Mouse (Mus musculus) neural tube, embryonic 11.5 days (tissue): ENCODE data around the gene Atxn2. TPM values are rescaled to one million over a fixed set of nuclear protein-coding genes. Genes with fewer than 3 reads are reported as not detected.

ENCODE experiments used
- ATAC-seq: fragments of 200-750 bp; cut with Nextera tagmentation; 2 replicates; pipeline ENCODE4 v1.8.0; 2017; ENCODE audit warnings: moderate number of reproducible peaks, mild to moderate bottlenecking, moderate TSS enrichment, moderate library complexity; ENCODE audit not compliant: insufficient read depth, low FRiP score, low TSS enrichment
- DNase-seq: peaks from one replicate; pipeline ENCODE4 v3.0.0-alpha.2; 2015; ENCODE audit warnings: low spot score
- H3K27ac ChIP-seq: fragments of 300-500 bp; sonication (generic); 2 replicates; pipeline ENCODE4 v1.5.1; 2014; ENCODE audit warnings: low read depth, mild to moderate bottlenecking, low read length
- H3K27me3 ChIP-seq: fragments of 300-500 bp; sonication (generic); 2 replicates; pipeline ENCODE4 v1.6.1; 2014; ENCODE audit warnings: mild to moderate bottlenecking, low read length, mixed read lengths; ENCODE audit not compliant: control insufficient read depth, insufficient read depth
- H3K36me3 ChIP-seq: fragments of 300-500 bp; sonication (generic); 2 replicates; pipeline ENCODE4 v1.6.1; 2014; ENCODE audit warnings: mild to moderate bottlenecking, low read length, moderate library complexity, mixed read lengths; ENCODE audit not compliant: control insufficient read depth, insufficient read depth
- H3K4me1 ChIP-seq: fragments of 300-500 bp; sonication (generic); 2 replicates; pipeline ENCODE4 v1.6.1; 2014; ENCODE audit warnings: low read length, mixed read lengths; ENCODE audit not compliant: control insufficient read depth, insufficient read depth
- H3K4me2 ChIP-seq: fragments of 300-500 bp; sonication (generic); 2 replicates; pipeline ENCODE4 v1.6.1; 2014; ENCODE audit warnings: low read depth, mild to moderate bottlenecking, moderate library complexity
- H3K4me3 ChIP-seq: fragments of 300-500 bp; sonication (generic); 2 replicates; pipeline ENCODE4 v1.5.1; 2014; ENCODE audit warnings: low read depth, low read length
- H3K9ac ChIP-seq: fragments of 300-500 bp; sonication (generic); 2 replicates; pipeline ENCODE4 v1.6.1; 2014; ENCODE audit warnings: mild to moderate bottlenecking, low read length
- H3K9me3 ChIP-seq: fragments of 300-500 bp; sonication (generic); 2 replicates; pipeline ENCODE4 v1.6.1; 2016; ENCODE audit warnings: low read length; ENCODE audit not compliant: control insufficient read depth
- WGBS: fragments of 180-500 bp; shearing (Covaris S2); extraction: QIAGEN DNeasy Blood & Tissue Kit; methylation state at CpG from one replicate; pipeline ENCODE4 v1.1.7; 2014; 5-methylcytosine and 5-hydroxymethylcytosine counted together
- polyA plus RNA-seq: library from polyadenylated mRNA; unstranded; fragments of >200 nt; fragmentation: Nextera tagmentation; extraction: Ambion mirVana; gene quantifications from 2 replicates; pipeline ENCODE4 v1.2.1, GENCODE M21; 2014

The Atxn2 gene
- polyA plus RNA-seq, 1 experiment from 2014 or later = 101 TPM

DNA sequence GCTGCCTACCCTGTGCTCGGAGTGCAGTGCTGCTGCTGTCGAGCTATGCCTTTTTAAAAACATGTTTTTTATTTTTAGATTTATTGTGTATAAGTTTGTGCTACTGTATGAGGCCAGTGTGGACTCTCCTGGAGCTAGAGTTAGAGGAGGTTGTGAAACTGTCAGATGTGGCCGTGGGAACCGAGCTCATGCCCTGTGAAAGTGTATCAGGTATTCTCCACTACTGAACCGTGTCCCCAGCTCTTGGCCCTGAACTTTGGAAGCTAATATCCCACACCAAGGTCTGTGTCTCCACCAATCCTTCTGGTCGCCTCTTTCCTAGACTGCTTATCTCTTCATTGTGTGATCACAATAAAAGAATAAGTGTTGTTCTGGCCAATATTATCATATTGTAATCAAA lies 51.8 kb downstream of the Atxn2 start:
- H3K4me2 ChIP-seq = no peak overlapping the region
- H3K4me1 ChIP-seq = peaks cover 1% of the 10 kb centered on the region; the same call in 1 of the 2 replicates
- no peaks in the 10 kb centered on the region for H3K27me3 ChIP-seq
- 95% methylated on average over 6 of the region's 6 CpGs for WGBS
- DNase-seq = no peak
- H3K27ac ChIP-seq = no peak overlapping the region
- H3K9me3 ChIP-seq = no peaks in the 10 kb centered on the region
- ATAC-seq = no peak
- no peak overlapping the region for H3K9ac ChIP-seq
- H3K36me3 ChIP-seq = no peaks in the 10 kb centered on the region; the same call in 1 of the 2 replicates
- no peak overlapping the region for H3K4me3 ChIP-seq

DNA sequence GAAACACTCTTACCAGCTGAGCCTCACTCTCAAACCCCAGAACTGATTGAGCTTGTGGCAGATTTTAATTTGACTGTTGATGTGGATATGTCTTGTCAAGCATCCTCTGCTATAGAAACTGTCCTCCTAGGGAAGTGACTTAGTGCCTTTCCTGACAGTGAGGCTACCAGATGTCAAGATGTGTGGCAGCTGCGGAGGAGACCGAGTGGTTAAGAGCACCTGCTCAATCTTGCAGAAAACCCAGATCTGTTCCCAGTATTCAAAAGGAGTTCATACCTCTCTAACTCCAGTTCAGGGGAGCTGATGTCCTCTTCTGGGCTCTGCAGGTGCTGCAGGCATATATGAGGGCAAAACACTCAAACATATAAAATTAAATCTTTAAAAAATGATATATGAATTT lies 53.9 kb downstream of the Atxn2 start:
- DNase-seq (no peak), ATAC-seq (no peak)
- no peaks in the 10 kb centered on the region; the same call in 1 of the 2 replicates for H3K36me3 ChIP-seq
- no peak overlapping the region for H3K27ac ChIP-seq
- H3K9ac ChIP-seq = no peak overlapping the region
- 90% methylated on average over 2 of the region's 2 CpGs for WGBS
- H3K4me1 ChIP-seq = no peaks in the 10 kb centered on the region
- no peak overlapping the region for H3K4me2 ChIP-seq
- H3K9me3 ChIP-seq = no peaks in the 10 kb centered on the region
- H3K4me3 ChIP-seq = no peak overlapping the region
- H3K27me3 ChIP-seq = no peaks in the 10 kb centered on the region

DNA sequence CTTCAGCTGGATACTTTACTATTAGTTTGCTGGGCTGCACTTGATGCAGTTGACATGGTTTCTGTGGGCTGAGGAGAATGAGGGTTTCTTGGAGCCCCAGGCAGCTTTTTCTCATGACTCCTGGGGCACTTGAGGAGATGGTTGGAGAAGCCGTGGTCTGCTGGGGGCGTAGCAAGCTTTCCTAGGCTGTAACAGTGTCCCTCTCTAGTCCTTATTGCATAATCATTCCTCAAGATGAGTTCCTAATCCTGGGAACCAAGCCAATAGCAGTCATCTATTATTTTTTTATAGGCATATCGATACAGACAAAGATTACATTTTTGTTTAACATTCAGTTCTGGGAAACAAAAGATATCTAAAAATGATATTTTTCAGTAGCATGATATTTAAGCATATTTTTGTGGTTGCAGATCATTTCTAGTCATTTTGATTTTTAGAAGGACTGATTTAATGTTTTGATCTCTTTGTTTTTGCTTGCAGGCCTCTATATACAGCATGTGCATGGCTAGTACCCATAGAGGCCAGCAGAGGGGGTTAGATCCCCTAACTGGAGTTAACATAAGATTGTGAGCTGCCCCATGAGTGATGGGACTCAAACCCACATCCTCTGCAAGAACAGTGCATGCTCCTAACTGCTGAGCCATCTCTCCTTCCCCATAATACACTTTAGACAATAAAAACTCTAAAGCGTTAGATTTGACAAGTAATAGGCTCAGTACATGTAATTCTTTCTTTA lies 55.1 kb downstream of the Atxn2 start:
- Histone ChIP-seq H3K4me2 (no peak overlapping the region), H3K27ac (no peak overlapping the region), H3K4me1 (no peaks in the 10 kb centered on the region), H3K27me3 (no peaks in the 10 kb centered on the region), H3K36me3 (no peaks in the 10 kb centered on the region; the same call in 1 of the 2 replicates), H3K9me3 (no peaks in the 10 kb centered on the region), H3K4me3 (no peak overlapping the region), H3K9ac (no peak overlapping the region)
- WGBS = 96% methylated on average over 4 of the region's 4 CpGs
- DNase-seq (no peak), ATAC-seq (no peak)

DNA sequence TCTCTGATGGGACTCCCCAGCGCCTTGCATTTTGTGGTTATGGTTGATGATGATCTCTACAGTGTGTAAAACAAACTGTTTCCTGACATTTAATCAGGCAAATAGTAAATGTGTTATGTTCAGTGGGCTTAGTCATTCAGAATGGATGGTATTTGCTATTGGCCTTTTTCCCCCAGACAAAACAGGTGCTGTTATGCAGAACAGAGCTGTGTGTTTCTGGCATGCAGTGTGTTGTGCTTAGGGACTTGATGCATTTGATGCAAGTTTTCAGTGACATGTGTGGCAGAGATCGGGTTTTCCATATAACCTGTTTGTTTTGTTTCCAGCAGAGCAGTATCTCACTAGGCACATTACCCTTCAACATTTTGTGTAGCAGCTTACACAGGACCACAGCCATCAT lies 56.4 kb downstream of the Atxn2 start:
- Histone ChIP-seq H3K4me1 (no peaks in the 10 kb centered on the region), H3K9ac (no peak overlapping the region), H3K4me2 (no peak overlapping the region), H3K27me3 (no peaks in the 10 kb centered on the region), H3K36me3 (no peaks in the 10 kb centered on the region; the same call in 1 of the 2 replicates), H3K4me3 (no peak overlapping the region), H3K9me3 (no peaks in the 10 kb centered on the region), H3K27ac (no peak overlapping the region)
- 90% methylated on average over 2 of the region's 2 CpGs for WGBS
- ATAC-seq (no peak), DNase-seq (no peak)

DNA sequence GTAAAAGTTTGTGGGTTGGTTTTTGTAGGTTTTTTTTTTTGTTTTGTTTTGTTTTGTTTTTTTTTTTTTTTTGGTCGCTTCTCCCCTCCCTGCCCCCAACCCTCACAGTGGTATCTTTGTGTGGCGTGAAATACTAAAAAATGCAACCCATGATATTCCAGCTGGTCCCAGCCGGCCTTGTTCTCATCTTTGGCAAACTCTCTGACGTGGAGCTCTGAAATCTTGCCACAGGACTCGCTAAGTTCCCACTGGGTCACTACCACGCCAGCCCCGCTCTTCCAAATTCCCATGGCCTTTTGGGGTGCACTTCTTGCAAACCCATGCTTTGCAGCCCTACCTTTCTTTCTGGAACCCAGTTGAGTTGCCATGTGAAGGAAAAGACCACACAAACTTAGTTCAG lies 58.7 kb downstream of the Atxn2 start:
- Histone ChIP-seq H3K27ac (no peak overlapping the region), H3K4me2 (no peak overlapping the region), H3K4me3 (no peak overlapping the region), H3K9me3 (no peaks in the 10 kb centered on the region), H3K4me1 (no peaks in the 10 kb centered on the region), H3K27me3 (no peaks in the 10 kb centered on the region), H3K9ac (no peak overlapping the region), H3K36me3 (no peaks in the 10 kb centered on the region; the same call in 1 of the 2 replicates)
- 90% methylated on average over 7 of the region's 7 CpGs for WGBS
- no peak for ATAC-seq
- DNase-seq = no peak

DNA sequence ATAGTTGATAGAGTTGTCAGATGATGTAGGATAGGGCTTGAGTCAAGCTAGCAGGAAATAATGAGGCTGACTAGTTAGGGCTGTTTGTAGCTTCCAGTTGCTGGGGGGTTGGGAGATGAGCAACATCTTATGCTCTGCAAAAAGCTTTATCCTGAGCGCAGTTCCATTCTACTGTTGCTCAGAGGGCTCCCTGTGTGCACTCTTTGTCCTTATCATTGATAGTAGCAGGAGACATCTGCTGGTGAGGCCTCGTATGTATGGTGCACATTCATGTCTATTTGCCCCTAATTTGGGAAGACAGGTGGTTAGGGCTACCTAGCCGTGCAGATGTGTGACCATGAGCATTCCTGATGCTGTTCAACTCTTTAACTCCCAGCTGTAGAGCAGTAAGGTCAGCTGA lies 60.5 kb downstream of the Atxn2 start:
- DNase-seq = no peak
- H3K36me3 ChIP-seq = peaks cover 5% of the 10 kb centered on the region; the same call in 1 of the 2 replicates
- no peaks in the 10 kb centered on the region for H3K27me3 ChIP-seq
- H3K9ac ChIP-seq = no peak overlapping the region
- 93% methylated on average over 3 of the region's 3 CpGs for WGBS
- H3K4me2 ChIP-seq = no peak overlapping the region
- no peak overlapping the region for H3K4me3 ChIP-seq
- no peaks in the 10 kb centered on the region for H3K9me3 ChIP-seq
- no peak for ATAC-seq
- H3K4me1 ChIP-seq = no peaks in the 10 kb centered on the region
- H3K27ac ChIP-seq = no peak overlapping the region

DNA sequence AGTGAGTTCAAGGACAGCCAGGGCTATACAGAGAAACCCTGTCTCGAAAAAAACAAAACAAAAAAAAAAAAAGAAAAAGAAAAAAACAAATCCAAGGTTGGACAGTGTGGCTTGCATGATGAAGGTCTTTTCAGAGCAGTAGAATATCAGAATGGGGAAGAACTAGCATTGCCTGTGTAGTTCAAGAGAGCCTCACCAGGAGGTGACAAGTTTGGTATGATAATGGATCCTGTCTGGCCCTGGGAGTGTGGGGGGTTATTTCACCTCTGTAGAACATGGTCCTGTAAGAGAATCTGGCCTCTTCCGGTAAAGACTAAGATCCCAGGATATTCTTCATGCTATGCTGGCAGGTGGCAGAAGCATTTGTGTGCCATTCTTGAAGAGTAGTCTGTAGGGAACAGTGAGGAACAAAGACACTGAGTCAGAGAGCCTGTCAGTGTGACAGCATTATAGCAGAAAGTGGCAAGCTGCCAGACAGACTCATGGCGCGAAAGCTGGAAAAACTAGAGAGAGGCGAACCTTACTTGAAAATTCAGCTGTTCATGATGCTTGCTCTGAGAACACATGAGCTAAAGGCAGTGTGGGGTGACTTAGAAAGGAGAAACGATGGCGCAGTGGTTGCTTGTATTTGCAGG lies 67.5 kb downstream of the Atxn2 start:
- Histone ChIP-seq H3K4me2 (no peak overlapping the region), H3K4me1 (no peaks in the 10 kb centered on the region), H3K9me3 (no peaks in the 10 kb centered on the region), H3K9ac (no peak overlapping the region), H3K36me3 (peaks cover 9% of the 10 kb centered on the region), H3K4me3 (no peak overlapping the region), H3K27me3 (no peaks in the 10 kb centered on the region), H3K27ac (no peak overlapping the region)
- no peak for DNase-seq
- no peak for ATAC-seq
- 92% methylated on average over 7 of the region's 7 CpGs for WGBS

DNA sequence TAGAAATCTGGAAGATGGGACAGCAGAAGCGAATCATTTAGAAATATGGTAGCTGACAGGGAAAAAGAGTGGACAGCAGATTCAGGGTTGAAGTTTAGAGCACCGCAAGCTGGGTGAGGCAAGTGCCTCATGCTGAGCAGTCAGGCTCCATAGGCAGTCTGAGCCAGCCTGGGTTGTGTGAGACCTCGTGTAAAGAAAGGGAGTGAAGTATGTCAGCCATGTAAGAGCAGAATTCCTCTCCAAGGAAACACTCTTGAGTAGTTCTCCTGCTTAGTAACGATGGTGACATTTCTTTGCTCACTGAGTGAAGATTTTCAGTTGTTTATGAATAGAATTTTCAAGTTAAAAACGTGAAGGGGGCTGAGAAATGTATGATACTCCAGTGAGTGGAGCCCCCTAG lies 69.0 kb downstream of the Atxn2 start:
- Histone ChIP-seq H3K27me3 (no peaks in the 10 kb centered on the region), H3K9me3 (no peaks in the 10 kb centered on the region), H3K4me2 (no peak overlapping the region), H3K9ac (no peak overlapping the region), H3K36me3 (peaks cover 8% of the 10 kb centered on the region), H3K27ac (no peak overlapping the region), H3K4me1 (no peaks in the 10 kb centered on the region), H3K4me3 (no peak overlapping the region)
- no peak for ATAC-seq
- DNase-seq = no peak
- WGBS = 85% methylated on average over 5 of the region's 5 CpGs

DNA sequence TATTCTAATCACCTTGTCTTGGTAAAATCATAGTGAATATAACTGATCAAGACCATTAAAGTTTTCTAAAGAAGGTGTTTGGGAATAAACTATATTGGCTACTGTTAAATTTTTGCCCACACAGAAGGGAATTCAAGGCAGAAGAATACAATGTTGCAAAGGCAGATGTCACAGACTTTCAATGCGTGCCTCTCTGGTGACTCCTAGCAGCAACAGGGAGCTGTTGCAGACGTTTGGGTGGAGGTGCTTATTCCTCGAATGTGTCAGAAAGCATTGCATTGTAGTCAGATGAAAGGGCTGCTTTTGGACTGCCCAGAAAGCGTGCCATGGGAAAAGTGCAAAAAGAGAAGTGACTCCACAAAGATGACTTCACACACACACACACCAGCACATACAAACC lies 71.3 kb downstream of the Atxn2 start:
- H3K36me3 ChIP-seq = peaks cover 10% of the 10 kb centered on the region; the same call in 1 of the 2 replicates
- H3K4me1 ChIP-seq = no peaks in the 10 kb centered on the region
- H3K9me3 ChIP-seq = no peaks in the 10 kb centered on the region
- ATAC-seq (no peak), DNase-seq (no peak)
- no peaks in the 10 kb centered on the region for H3K27me3 ChIP-seq
- no peak overlapping the region for H3K27ac ChIP-seq
- WGBS = 73% methylated on average over 4 of the region's 4 CpGs
- H3K9ac ChIP-seq = no peak overlapping the region
- no peak overlapping the region for H3K4me2 ChIP-seq
- no peak overlapping the region for H3K4me3 ChIP-seq
